ENCODE assay signal across 26 mouse cellular contexts in genomic region chr5:110469227-110469925, GRCm38 (mm10).
"Had no signal": no experiment of that assay in that cellular context is flagged by ENCODE, and none has a peak within 500 bp of the region (broad histone marks: within the 10 kb centered on the region; RNA-seq: fewer than 3 reads in every experiment).

No protein-coding gene starts in this region.

- H3K9me3 ChIP-seq: heart, embryonic 12.5 days; hindbrain, embryonic 10.5 days; hindbrain, embryonic 12.5 days; intestine, embryonic 15.5 days; limb, embryonic 10.5 days; limb, embryonic 12.5 days; liver, embryonic 12.5 days had no signal

- H3K4me3 ChIP-seq: heart, adult 2 months; heart, embryonic 12.5 days; hindbrain, embryonic 10.5 days; hindbrain, embryonic 12.5 days; intestine, embryonic 15.5 days; layer of hippocampus, adult 2 months; left cerebral cortex, adult 2 months; limb, embryonic 10.5 days; limb, embryonic 12.5 days; liver, embryonic 12.5 days had no signal

- DNase-seq: gastrocnemius, postnatal 14 days; gastrocnemius, postnatal 36 days; heart, adult 11 months; heart, adult 2 months; heart, postnatal 10 days; heart, postnatal 4 days; kidney, adult 18-20 months; kidney, adult 8-10 months; kidney, postnatal 10 days; kidney, postnatal 25 days; kidney, postnatal 4 days; liver had no signal

- H3K27ac ChIP-seq: heart, adult 2 months; hindbrain, embryonic 10.5 days; hindbrain, embryonic 12.5 days; hindbrain, embryonic 14.5 days; intestine, embryonic 15.5 days; layer of hippocampus, adult 2 months; left cerebral cortex, adult 2 months; limb, embryonic 10.5 days; limb, embryonic 12.5 days; liver, embryonic 12.5 days; liver, embryonic 14.5 days had no signal

- H3K9ac ChIP-seq: heart, embryonic 12.5 days; hindbrain, embryonic 12.5 days; hindbrain, embryonic 14.5 days; intestine, embryonic 15.5 days; limb, embryonic 12.5 days; liver, embryonic 12.5 days; liver, embryonic 14.5 days had no signal

- H3K4me2 ChIP-seq: heart, embryonic 12.5 days; hindbrain, embryonic 12.5 days; hindbrain, embryonic 14.5 days; intestine, embryonic 15.5 days; limb, embryonic 12.5 days; liver, embryonic 12.5 days had no signal

- ATAC-seq: hindbrain, embryonic 16.5 days; inflammation-experienced regulatory T-cells, adult 6 months; intestine, embryonic 15.5 days; intestine, postnatal 0 days; liver, embryonic 12.5 days had no signal

- H3K36me3 ChIP-seq: heart, embryonic 12.5 days; hindbrain, embryonic 10.5 days; hindbrain, embryonic 12.5 days; intestine, embryonic 15.5 days; limb, embryonic 10.5 days; limb, embryonic 12.5 days; liver, embryonic 12.5 days had no signal

- H3K4me1 ChIP-seq: intestine, embryonic 15.5 days had no signal

- H3K27me3 ChIP-seq: intestine, embryonic 15.5 days had no signal
